Mouse (Mus musculus): ENCODE measurements at regions not wholly inside any gene's neighbourhood (a gene's known extent, or its start where the extent isn't known, plus 50 kb on each side); places are given as distances from the start of the nearest gene placed in this dataset.

GRCm38 (mm10) chr1:67477006-67477405 is 354.2 kb downstream of the Cps1 start:
- H3K27ac ChIP-seq: no peak overlapping the region
- no peak for ATAC-seq (ENCODE audit: low FRiP score, low read depth)
- H3K36me3 ChIP-seq: no peaks in the 10 kb centered on the region
- no peak overlapping the region for H3K4me3 ChIP-seq
- WGBS: 68% methylated on average over 11 of the region's 11 CpGs
- H3K9ac ChIP-seq: no peak overlapping the region
- H3K9me3 ChIP-seq: no peaks in the 10 kb centered on the region
- no peaks in the 10 kb centered on the region for H3K4me1 ChIP-seq
- no peak overlapping the region for H3K4me2 ChIP-seq (replicated peaks)
- no peaks in the 10 kb centered on the region for H3K27me3 ChIP-seq (replicated peaks)

DNA sequence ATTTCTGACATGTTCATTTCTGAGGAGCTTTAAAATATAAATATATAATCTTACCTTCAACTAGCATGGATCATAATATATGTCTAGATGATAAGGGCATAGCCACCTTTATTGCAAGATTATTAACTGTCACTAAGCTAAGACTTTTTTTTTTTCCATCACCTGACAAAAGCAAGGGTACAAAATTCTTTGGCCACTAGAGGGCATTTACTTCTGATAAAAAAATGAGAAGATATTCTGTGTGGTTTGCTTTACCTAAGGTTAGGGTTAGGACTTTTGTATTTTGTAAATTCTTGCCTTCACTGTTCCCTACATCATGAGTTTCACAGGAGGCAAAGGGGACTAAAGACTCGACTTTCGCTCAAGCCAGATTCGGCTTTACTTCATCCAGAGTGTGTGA is 355.1 kb downstream of the Cps1 start:
- H3K9ac ChIP-seq: no peak overlapping the region
- H3K4me3 ChIP-seq: no peak overlapping the region
- H3K9me3 ChIP-seq: no peaks in the 10 kb centered on the region
- no peak overlapping the region for H3K4me2 ChIP-seq (replicated peaks)
- 93% methylated on average over 3 of the region's 3 CpGs for WGBS
- no peak for ATAC-seq (ENCODE audit: low FRiP score, low read depth)
- H3K4me1 ChIP-seq: no peaks in the 10 kb centered on the region
- no peak overlapping the region for H3K27ac ChIP-seq
- no peaks in the 10 kb centered on the region for H3K36me3 ChIP-seq
- H3K27me3 ChIP-seq (replicated peaks): no peaks in the 10 kb centered on the region

DNA sequence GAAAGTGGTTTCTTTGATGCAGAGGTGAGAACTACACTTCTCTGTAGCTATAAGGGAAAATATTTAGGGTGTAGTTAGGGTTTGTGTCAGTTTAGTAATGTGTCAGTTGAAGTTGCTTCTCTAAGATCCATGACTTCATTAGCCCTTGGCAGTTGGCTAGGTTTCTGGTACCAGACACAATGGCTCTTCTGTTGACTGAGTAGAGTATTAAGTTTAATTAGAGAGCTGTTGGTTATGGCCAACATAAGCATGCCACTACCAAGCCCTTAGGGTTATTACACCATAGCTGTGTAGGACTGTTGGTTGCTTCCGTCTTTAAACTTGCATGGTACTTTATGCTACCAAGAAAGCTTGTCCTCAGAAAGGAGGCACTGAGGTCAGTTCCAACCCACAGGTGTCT is 359.1 kb downstream of the Cps1 start:
- WGBS: 86% methylated on average over 1 of the region's 1 CpGs
- H3K4me3 ChIP-seq: no peak overlapping the region
- no peak for ATAC-seq (ENCODE audit: low FRiP score, low read depth)
- H3K36me3 ChIP-seq: no peaks in the 10 kb centered on the region
- H3K9ac ChIP-seq: no peak overlapping the region
- no peak overlapping the region for H3K27ac ChIP-seq
- no peaks in the 10 kb centered on the region for H3K4me1 ChIP-seq
- H3K9me3 ChIP-seq: no peaks in the 10 kb centered on the region
- no peak overlapping the region for H3K4me2 ChIP-seq (replicated peaks)
- no peaks in the 10 kb centered on the region for H3K27me3 ChIP-seq (replicated peaks)

DNA sequence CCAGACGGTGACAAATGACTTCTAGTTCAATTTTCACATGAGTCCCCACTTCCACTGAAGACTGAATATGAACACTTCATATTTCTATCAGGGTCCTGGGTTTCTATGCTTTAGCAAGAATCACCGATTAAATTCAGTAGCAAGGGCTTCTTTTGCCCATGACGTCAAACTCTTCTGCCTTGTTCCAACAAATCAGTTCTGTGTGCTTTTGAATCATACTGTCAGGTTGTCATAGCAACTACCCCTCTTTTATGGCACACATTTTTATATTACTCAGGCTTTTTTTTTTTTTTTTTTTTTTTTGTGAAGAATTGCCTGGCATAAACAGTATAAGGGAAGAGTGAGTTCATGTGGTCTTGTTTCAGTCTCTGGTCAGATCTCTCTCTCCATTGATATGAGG is 381.3 kb downstream of the Cps1 start:
- WGBS: 88% methylated on average over 3 of the region's 3 CpGs

GRCm38 (mm10) chr1:67505746-67506145 is 382.9 kb downstream of the Cps1 start:
- Histone ChIP-seq H3K36me3 (no peaks in the 10 kb centered on the region), H3K4me1 (no peaks in the 10 kb centered on the region), H3K9me3 (no peaks in the 10 kb centered on the region), H3K9ac (no peak overlapping the region), H3K4me2 (replicated peaks) (no peak overlapping the region), H3K27me3 (replicated peaks) (no peaks in the 10 kb centered on the region), H3K4me3 (no peak overlapping the region), H3K27ac (no peak overlapping the region)
- ATAC-seq (ENCODE audit: low FRiP score, low read depth): no peak
- WGBS: 83% methylated on average over 2 of the region's 2 CpGs

More for the DNA sequence above, 381.3 kb downstream of the Cps1 start:
- Histone ChIP-seq H3K9me3 (no peaks in the 10 kb centered on the region), H3K27ac (no peak overlapping the region), H3K4me3 (no peak overlapping the region), H3K4me1 (no peaks in the 10 kb centered on the region), H3K27me3 (replicated peaks) (no peaks in the 10 kb centered on the region), H3K4me2 (replicated peaks) (no peak overlapping the region), H3K36me3 (no peaks in the 10 kb centered on the region), H3K9ac (no peak overlapping the region)
- ATAC-seq (ENCODE audit: low FRiP score, low read depth): no peak

- H3K9me3 ChIP-seq: no peaks in the 10 kb centered on the region
- no peaks in the 10 kb centered on the region for H3K4me1 ChIP-seq
- no peak overlapping the region for H3K4me3 ChIP-seq
- no peak overlapping the region for H3K4me2 ChIP-seq (replicated peaks)
- 90% methylated on average over 3 of the region's 3 CpGs for whole genome bisulfite sequencing
- no peak overlapping the region for H3K27ac ChIP-seq
- H3K27me3 ChIP-seq (replicated peaks): no peaks in the 10 kb centered on the region
- H3K36me3 ChIP-seq: no peaks in the 10 kb centered on the region
- no peak for ATAC-seq (ENCODE audit: low FRiP score, low read depth)
- H3K9ac ChIP-seq: no peak overlapping the region
Measured at GRCm38 (mm10) chr1:67518295-67518694, 395.5 kb downstream of the Cps1 start.

GRCm38 (mm10) chr1:67558728-67559127 is 435.9 kb downstream of the Cps1 start:
- ATAC-seq (ENCODE audit: low FRiP score, low read depth): no peak
- no peaks in the 10 kb centered on the region for H3K36me3 ChIP-seq
- H3K27ac ChIP-seq: no peak overlapping the region
- no peaks in the 10 kb centered on the region for H3K4me1 ChIP-seq
- no peaks in the 10 kb centered on the region for H3K27me3 ChIP-seq (replicated peaks)
- H3K9me3 ChIP-seq: no peaks in the 10 kb centered on the region
- H3K9ac ChIP-seq: no peak overlapping the region
- no peak overlapping the region for H3K4me2 ChIP-seq (replicated peaks)
- no peak overlapping the region for H3K4me3 ChIP-seq

DNA sequence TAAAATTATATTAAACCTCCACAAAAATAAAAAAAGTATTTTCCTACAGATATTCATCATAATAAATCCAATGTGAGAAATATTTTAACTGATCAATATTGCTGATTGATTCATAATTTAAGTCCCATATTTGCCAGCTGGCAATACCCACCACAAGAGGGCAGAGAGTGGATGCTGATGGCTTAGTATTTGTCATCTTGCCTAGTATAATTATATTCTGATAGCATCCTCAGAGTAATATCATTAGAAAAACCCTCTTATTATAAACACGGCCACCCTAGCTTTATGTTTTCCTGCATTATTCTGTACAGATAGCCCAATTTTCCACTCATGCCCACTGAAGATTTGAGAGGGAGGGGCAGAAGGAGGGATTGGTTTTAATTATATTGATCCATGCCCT is 436.4 kb downstream of the Cps1 start:
- no peak overlapping the region for H3K4me3 ChIP-seq
- no peak for ATAC-seq (ENCODE audit: low FRiP score, low read depth)
- no peaks in the 10 kb centered on the region for H3K27me3 ChIP-seq (replicated peaks)
- no peak overlapping the region for H3K4me2 ChIP-seq (replicated peaks)
- H3K9ac ChIP-seq: no peak overlapping the region
- no peaks in the 10 kb centered on the region for H3K9me3 ChIP-seq
- 78% methylated on average over 1 of the region's 1 CpGs for WGBS
- no peak overlapping the region for H3K27ac ChIP-seq
- no peaks in the 10 kb centered on the region for H3K36me3 ChIP-seq
- no peaks in the 10 kb centered on the region for H3K4me1 ChIP-seq

DNA sequence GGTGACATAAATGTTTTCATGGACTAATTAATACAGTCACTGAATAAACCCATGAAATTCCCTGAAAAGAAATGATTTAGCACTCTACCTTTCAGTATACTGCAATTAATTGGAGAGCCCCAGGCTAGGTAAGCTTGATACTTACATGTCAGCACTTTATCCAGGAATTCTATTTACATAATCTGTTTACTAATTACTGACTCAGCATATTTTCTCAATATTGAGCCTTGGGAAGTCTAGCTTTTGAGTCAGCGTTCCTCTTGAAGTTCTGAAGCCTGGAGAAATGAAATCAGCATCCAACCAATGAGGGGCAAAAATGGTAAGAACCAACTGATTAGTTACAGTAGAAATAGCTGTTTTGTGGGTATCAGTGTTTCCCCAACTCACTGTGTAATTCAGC is 448.8 kb downstream of the Cps1 start:
- Histone ChIP-seq H3K9ac (no peak overlapping the region), H3K27ac (no peak overlapping the region), H3K27me3 (replicated peaks) (no peaks in the 10 kb centered on the region), H3K36me3 (no peaks in the 10 kb centered on the region), H3K4me2 (replicated peaks) (no peak overlapping the region), H3K9me3 (no peaks in the 10 kb centered on the region), H3K4me1 (no peaks in the 10 kb centered on the region), H3K4me3 (no peak overlapping the region)
- no peak for ATAC-seq (ENCODE audit: low FRiP score, low read depth)
- WGBS: 86% methylated on average over 1 of the region's 1 CpGs

- Histone ChIP-seq H3K4me3 (no peak overlapping the region), H3K4me1 (no peaks in the 10 kb centered on the region), H3K36me3 (no peaks in the 10 kb centered on the region), H3K27ac (no peak overlapping the region), H3K9ac (no peak overlapping the region), H3K4me2 (replicated peaks) (no peak overlapping the region), H3K9me3 (no peaks in the 10 kb centered on the region), H3K27me3 (replicated peaks) (no peaks in the 10 kb centered on the region)
- 85% methylated on average over 2 of the region's 2 CpGs for WGBS
- ATAC-seq (ENCODE audit: low FRiP score, low read depth): no peak
Measured at GRCm38 (mm10) chr1:67579732-67580131, 456.9 kb downstream of the Cps1 start.

Data from neural tube, embryonic 12.5 days (tissue).